Mouse (Mus musculus) G1E (cell line): Measurements from ENCODE around the gene Lmntd1.

Experiments used
- CTCF ChIP-seq: IDR thresholded peaks from 2 replicates; pipeline ENCODE4 v1.5.1; 2012; ENCODE audit warnings: low read depth, low read length, inconsistent platforms, mixed read lengths
- GATA1 ChIP-seq: IDR thresholded peaks from 2 replicates; pipeline ENCODE4 v1.6.1; 2012; ENCODE audit warnings: borderline replicate concordance, low read length, inconsistent platforms, mixed read lengths
- POLR2AphosphoS5 ChIP-seq: IDR thresholded peaks from 2 replicates; pipeline ENCODE4 v1.6.1; 2012; ENCODE audit warnings: low read depth, low read length, inconsistent platforms; ENCODE audit not compliant: insufficient replicate concordance
- TAL1 ChIP-seq: conservative IDR thresholded peaks from 2 replicates; pipeline ENCODE4 v1.6.1; 2012; ENCODE audit warnings: low read depth, low read length, inconsistent platforms, mixed read lengths

- TF ChIP-seq GATA1: no peak
- TF ChIP-seq CTCF: no peak
- no peak for TF ChIP-seq POLR2AphosphoS5
- no peak for TF ChIP-seq TAL1
These were observed 5.4 kb downstream of the Lmntd1 start for GRCm38 (mm10) chr6:145608693-145609092.
